Mouse (Mus musculus) spleen, postnatal 36 days (tissue): ENCODE measurements around the gene Dhdh.
"Not testable (repeated sequence)": the region's sequence is repeated elsewhere in the genome, so short reads cannot be mapped to it uniquely, and the experiment has no call there.

Experiments
- DNase-seq, 2 experiments: peaks; one replicate each; pipeline ENCODE4 v3.0.0; 2022; ENCODE audit warnings: low spot score in 2 of 2, mixed read lengths in 1 of 2

Gene Dhdh

GRCm38 (mm10) chr7:45488293-45489204 is at the start of gene Dhdh:
Dhdh (minus strand) TSS chr7:45488805.
- DNase-seq: peak; percentile 57 to 59

- no peak for DNase-seq
These were observed 49.0 kb upstream of the Dhdh start for GRCm38 (mm10) chr7:45537602-45538001.

- no peak for DNase-seq
These were observed 47.1 kb upstream of the Dhdh start for GRCm38 (mm10) chr7:45535676-45536075.

GRCm38 (mm10) chr7:45530643-45531042 is 42.0 kb upstream of the Dhdh start:
- no peak for DNase-seq

GRCm38 (mm10) chr7:45529461-45529860 is 40.9 kb upstream of the Dhdh start:
- DNase-seq: peak in 1 of 2 experiments; percentile 25

- not testable (repeated sequence) for DNase-seq
These were observed 38.6 kb upstream of the Dhdh start for GRCm38 (mm10) chr7:45527169-45527568.

- DNase-seq: peak; percentile 46 to 60
These were observed 38.0 kb upstream of the Dhdh start for GRCm38 (mm10) chr7:45526474-45527120.

GRCm38 (mm10) chr7:45525809-45526473 is 37.3 kb upstream of the Dhdh start, which contains the start of the genes Ppp1r15a and Plekha4:
Ppp1r15a (minus strand) TSS chr7:45526268.
Plekha4 (plus strand) TSS chr7:45526330.
- DNase-seq: peak; percentile 89 to 93

- peak; percentile 73 to 82 for DNase-seq
These were observed 36.4 kb upstream of the Dhdh start for GRCm38 (mm10) chr7:45524841-45525621.

GRCm38 (mm10) chr7:45523678-45524170 is 35.1 kb upstream of the Dhdh start:
- DNase-seq: no peak

GRCm38 (mm10) chr7:45522957-45523676 is 34.5 kb upstream of the Dhdh start:
- peak in 1 of 2 experiments; percentile 37 for DNase-seq

- no peak for DNase-seq
These were observed 33.7 kb upstream of the Dhdh start for GRCm38 (mm10) chr7:45522194-45522752.

GRCm38 (mm10) chr7:45521728-45522184 is 33.2 kb upstream of the Dhdh start:
- DNase-seq: peak; percentile 90 to 93

GRCm38 (mm10) chr7:45520605-45521004 is 32.0 kb upstream of the Dhdh start:
- no peak for DNase-seq

- DNase-seq: no peak
These were observed 30.9 kb upstream of the Dhdh start for GRCm38 (mm10) chr7:45519345-45520120.

- no peak for DNase-seq
These were observed 30.0 kb upstream of the Dhdh start for GRCm38 (mm10) chr7:45518618-45519017.

GRCm38 (mm10) chr7:45516846-45517245 is 28.2 kb upstream of the Dhdh start:
- not testable (repeated sequence) for DNase-seq

GRCm38 (mm10) chr7:45515436-45515835 is 26.8 kb upstream of the Dhdh start:
- DNase-seq: no peak

- no peak for DNase-seq
These were observed 25.8 kb upstream of the Dhdh start for GRCm38 (mm10) chr7:45514411-45514810.
